Mouse (Mus musculus) cerebellum, postnatal 14 days (tissue): Measurements from ENCODE around the gene Slc12a3.

Experiments
- DNase-seq, 2 experiments: peaks; one replicate each; pipeline ENCODE4 v3.0.0; 2021; ENCODE audit warnings: mixed read lengths in 2 of 2

The Slc12a3 gene

DNA sequence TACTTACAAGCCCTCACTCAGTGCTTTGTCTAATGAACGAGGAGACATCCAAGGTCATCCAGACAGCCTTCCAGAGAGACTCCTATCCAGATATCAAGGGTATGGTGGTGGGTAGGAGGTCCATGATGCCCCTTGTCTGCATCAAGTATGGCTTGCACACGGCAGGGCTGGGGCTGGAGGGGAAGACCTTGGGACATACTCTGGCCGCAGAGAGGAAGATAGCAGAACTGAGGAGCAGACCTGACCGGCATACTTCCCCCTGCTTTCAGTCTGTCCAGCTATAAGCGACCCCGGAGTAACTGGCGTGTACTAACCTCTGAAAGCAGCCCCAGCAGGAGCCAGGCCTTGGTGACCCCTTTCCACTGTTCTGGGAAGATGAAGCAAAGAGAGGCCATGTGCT lies 80.5 kb downstream of the Slc12a3 start:
- no peak for DNase-seq

DNA sequence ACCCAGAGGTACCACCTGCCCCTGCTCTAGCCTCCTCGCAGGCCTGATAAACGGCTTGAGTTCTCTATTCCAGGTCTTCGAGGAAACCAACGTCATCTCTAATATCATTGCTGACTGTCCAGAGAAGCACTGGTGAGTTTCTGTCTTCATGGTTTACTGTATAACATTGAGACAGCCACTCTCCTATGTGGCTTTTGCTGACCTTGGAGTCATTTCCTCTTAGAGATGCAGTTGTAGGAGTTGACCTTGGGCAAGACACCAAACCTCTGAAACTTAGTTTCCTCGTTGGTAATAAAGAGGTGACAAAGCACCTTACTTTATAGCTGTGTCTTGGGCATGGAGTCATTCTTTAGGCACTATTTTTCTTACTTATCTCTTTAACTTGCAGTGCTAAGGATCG lies 83.5 kb downstream of the Slc12a3 start:
- DNase-seq: no peak

DNA sequence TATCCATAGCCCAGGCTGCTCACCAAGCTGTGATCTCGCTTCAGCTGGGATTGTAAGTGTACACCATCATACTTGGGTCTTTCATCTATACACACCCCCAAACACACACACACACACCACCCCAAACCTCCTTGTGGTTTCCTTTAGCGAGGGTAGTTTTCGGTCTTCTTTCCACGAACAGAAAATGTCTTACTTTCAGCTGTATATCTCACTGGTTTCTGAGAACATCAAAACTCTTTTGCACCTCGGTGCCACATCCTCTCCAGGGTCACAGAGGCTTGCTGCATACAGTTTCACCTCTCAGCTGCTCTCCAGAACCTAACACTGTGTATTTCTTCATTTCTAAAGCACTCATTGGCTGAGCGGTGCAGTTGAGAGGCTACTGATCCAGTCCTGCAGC lies 84.5 kb downstream of the Slc12a3 start:
- no peak for DNase-seq

DNA sequence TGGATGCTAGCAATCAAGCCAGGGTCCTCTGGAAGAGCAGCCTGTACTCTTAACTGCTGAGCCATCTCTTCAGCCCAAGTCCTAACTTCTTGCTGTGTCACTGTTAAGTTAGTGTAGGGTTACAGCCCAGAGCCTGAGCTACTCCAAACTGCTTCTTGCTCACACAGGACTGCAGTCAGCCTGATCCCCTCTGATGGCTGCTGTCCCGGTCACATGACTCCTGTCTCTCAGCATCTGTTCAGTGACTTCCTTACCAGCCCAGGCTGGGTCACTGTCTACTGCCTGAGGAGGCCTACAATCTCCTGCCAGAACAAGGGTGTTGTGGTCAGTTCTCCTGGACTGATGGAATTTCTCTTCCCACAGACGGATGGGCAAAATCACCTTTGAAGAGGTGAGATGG lies 86.2 kb downstream of the Slc12a3 start:
- DNase-seq: no peak
